Mouse (Mus musculus): Measurements from ENCODE around the gene Cep55. TPM values are rescaled to one million over a fixed set of nuclear protein-coding genes. Genes with fewer than 3 reads are reported as not detected.

Cep55 gene
- polyA plus RNA-seq, 1 experiment: 0.94 TPM

GRCm38 (mm10) chr19:38042261-38042722 is 12.5 kb upstream of the Cep55 start:
- no peaks in the 10 kb centered on the region; the same call in 1 of the 2 replicates for H3K4me1 ChIP-seq (ENCODE audit: control insufficient read depth, insufficient read depth, insufficient read length)
- peak overlapping the region; percentile 7; the same call in 1 of the 2 replicates for H3K4me3 ChIP-seq (ENCODE audit: extremely low read depth, insufficient read depth, insufficient read length)
- peaks cover 3% of the 10 kb centered on the region for H3K27me3 ChIP-seq (ENCODE audit: control insufficient read depth, insufficient read depth, low read length)
- 11% methylated on average over 5 of the region's 5 CpGs for WGBS
- no peak for DNase-seq (ENCODE audit: low read depth in 1 of 2, low spot score in 2 of 2)
- TF ChIP-seq POLR2A (IDR thresholded peaks at IDR 0.05; ENCODE audit: low read depth, low read length) (no peak), CTCF (IDR thresholded peaks at IDR 0.05; ENCODE audit: extremely low read depth, insufficient read depth, insufficient read length, insufficient replicate concordance) (no peak)
- no peak overlapping the region for H3K27ac ChIP-seq (ENCODE audit: insufficient read depth, low read length)
- no peaks in the 10 kb centered on the region for H3K36me3 ChIP-seq (ENCODE audit: control insufficient read depth, insufficient read depth, low read length)

- peaks cover 3% of the 10 kb centered on the region for H3K27me3 ChIP-seq (ENCODE audit: control insufficient read depth, insufficient read depth, low read length)
- DNase-seq (ENCODE audit: low read depth in 1 of 2, low spot score in 2 of 2): no peak
- TF ChIP-seq CTCF (IDR thresholded peaks at IDR 0.05; ENCODE audit: extremely low read depth, insufficient read depth, insufficient read length, insufficient replicate concordance) (peak; percentile 24; the same call in 1 of the 2 replicates), POLR2A (IDR thresholded peaks at IDR 0.05; ENCODE audit: low read depth, low read length) (no peak)
Observed at GRCm38 (mm10) chr19:38043281-38043981, 11.4 kb upstream of the Cep55 start, which contains the start of gene Myof. Myof (minus strand) TSS chr19:38043577.

DNA sequence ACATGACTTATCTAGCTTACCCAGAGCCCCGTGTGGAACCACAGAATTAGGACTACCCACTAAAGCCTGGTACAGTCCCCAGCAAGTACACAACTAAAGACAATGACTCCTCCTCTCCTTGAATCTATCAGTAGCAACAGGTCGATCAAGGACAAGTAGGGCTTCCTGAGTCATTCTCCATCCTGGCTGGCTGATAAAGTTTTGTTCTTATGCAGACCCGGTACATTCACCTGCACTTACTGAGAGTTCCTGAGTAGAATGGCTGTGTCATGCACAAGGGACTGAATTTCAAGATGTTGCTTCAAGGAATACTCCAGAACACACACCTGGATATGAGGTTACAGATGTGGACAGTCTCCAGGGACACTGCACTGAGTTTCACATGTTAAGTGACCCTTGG is 9.6 kb upstream of the Cep55 start:
- Histone ChIP-seq H3K27ac (ENCODE audit: insufficient read depth, low read length) (no peak overlapping the region), H3K4me1 (ENCODE audit: control insufficient read depth, insufficient read depth, insufficient read length) (no peaks in the 10 kb centered on the region; the same call in 1 of the 2 replicates)
- 80% methylated on average over 3 of the region's 3 CpGs for WGBS

More at GRCm38 (mm10) chr19:38043281-38043981, 11.4 kb upstream of the Cep55 start, which contains the start of gene Myof:
- Histone ChIP-seq H3K4me1 (ENCODE audit: control insufficient read depth, insufficient read depth, insufficient read length) (no peaks in the 10 kb centered on the region; the same call in 1 of the 2 replicates), H3K27ac (ENCODE audit: insufficient read depth, low read length) (no peak within 1 kb of the TSS), H3K36me3 (ENCODE audit: control insufficient read depth, insufficient read depth, low read length) (no peaks in the 10 kb centered on the region), H3K4me3 (ENCODE audit: extremely low read depth, insufficient read depth, insufficient read length) (peak within 1 kb of the TSS; percentile 44)
- WGBS: 2% methylated on average over 28 of the region's 28 CpGs

GRCm38 (mm10) chr19:38049686-38050085 is 5.1 kb upstream of the Cep55 start:
- no peak for DNase-seq (ENCODE audit: low read depth in 1 of 2, low spot score in 2 of 2)
- Histone ChIP-seq H3K4me3 (ENCODE audit: extremely low read depth, insufficient read depth, insufficient read length) (no peak overlapping the region), H3K27me3 (ENCODE audit: control insufficient read depth, insufficient read depth, low read length) (no peaks in the 10 kb centered on the region; the same call in 1 of the 2 replicates), H3K4me1 (ENCODE audit: control insufficient read depth, insufficient read depth, insufficient read length) (peaks cover 5% of the 10 kb centered on the region; the same call in 1 of the 2 replicates), H3K27ac (ENCODE audit: insufficient read depth, low read length) (no peak overlapping the region), H3K36me3 (ENCODE audit: control insufficient read depth, insufficient read depth, low read length) (no peaks in the 10 kb centered on the region)
- TF ChIP-seq CTCF (IDR thresholded peaks at IDR 0.05; ENCODE audit: extremely low read depth, insufficient read depth, insufficient read length, insufficient replicate concordance) (no peak), POLR2A (IDR thresholded peaks at IDR 0.05; ENCODE audit: low read depth, low read length) (no peak)
- WGBS: 63% methylated on average over 1 of the region's 1 CpGs

More for the DNA sequence above, 9.6 kb upstream of the Cep55 start:
- H3K27me3 ChIP-seq (ENCODE audit: control insufficient read depth, insufficient read depth, low read length): peaks cover 3% of the 10 kb centered on the region
- TF ChIP-seq POLR2A (IDR thresholded peaks at IDR 0.05; ENCODE audit: low read depth, low read length) (no peak), CTCF (IDR thresholded peaks at IDR 0.05; ENCODE audit: extremely low read depth, insufficient read depth, insufficient read length, insufficient replicate concordance) (no peak)
- H3K36me3 ChIP-seq (ENCODE audit: control insufficient read depth, insufficient read depth, low read length): no peaks in the 10 kb centered on the region
- no peak for DNase-seq (ENCODE audit: low read depth in 1 of 2, low spot score in 2 of 2)
- no peak overlapping the region for H3K4me3 ChIP-seq (ENCODE audit: extremely low read depth, insufficient read depth, insufficient read length)

DNA sequence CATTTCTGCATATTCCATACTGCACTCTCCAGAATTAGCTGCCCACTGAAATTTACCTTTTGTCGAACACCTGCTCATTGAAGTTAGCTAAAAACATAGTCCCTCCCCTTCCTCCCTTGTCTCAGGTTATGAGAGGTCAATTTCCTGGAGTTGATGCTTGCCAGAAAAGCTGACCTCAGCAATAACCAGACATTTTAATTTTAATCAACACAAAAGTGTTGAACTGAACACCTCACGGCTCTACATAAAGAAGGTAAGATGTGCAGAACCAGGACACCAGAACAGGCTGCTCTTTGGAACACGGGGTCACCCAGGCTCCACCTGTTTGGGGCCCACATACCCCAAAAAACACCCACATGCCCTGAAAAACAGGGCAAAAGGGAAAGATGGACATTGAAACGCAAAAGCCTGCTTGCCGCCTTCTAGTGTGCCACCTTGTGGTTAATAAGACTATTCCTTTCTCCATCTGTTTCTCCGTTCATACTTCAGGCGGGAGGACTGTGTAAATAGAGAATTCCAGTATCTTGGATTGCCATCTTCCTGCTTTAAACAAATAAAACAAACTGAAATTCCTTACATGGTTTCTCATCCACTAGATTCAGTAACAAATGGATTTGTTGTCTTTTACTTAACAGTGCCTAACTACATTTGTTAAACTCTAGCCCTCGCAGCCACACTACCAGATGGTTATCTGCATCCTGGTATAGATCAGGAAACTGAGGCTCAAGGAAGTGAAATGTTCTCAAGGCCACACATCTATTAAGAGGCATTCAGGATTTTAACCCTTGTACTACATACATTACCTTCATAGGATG is 1.4 kb upstream of the Cep55 start:
- Histone ChIP-seq H3K4me1 (ENCODE audit: control insufficient read depth, insufficient read depth, insufficient read length) (peaks cover 5% of the 10 kb centered on the region; the same call in 1 of the 2 replicates), H3K36me3 (ENCODE audit: control insufficient read depth, insufficient read depth, low read length) (no peaks in the 10 kb centered on the region), H3K27ac (ENCODE audit: insufficient read depth, low read length) (no peak overlapping the region), H3K4me3 (ENCODE audit: extremely low read depth, insufficient read depth, insufficient read length) (peak overlapping the region; percentile 78; the same call in 1 of the 2 replicates), H3K27me3 (ENCODE audit: control insufficient read depth, insufficient read depth, low read length) (no peaks in the 10 kb centered on the region)
- TF ChIP-seq POLR2A (IDR thresholded peaks at IDR 0.05; ENCODE audit: low read depth, low read length): no peak
- TF ChIP-seq CTCF (IDR thresholded peaks at IDR 0.05; ENCODE audit: extremely low read depth, insufficient read depth, insufficient read length, insufficient replicate concordance): peak; percentile 1; the same call in 1 of the 2 replicates
- no peak for DNase-seq (ENCODE audit: low read depth in 1 of 2, low spot score in 2 of 2)
- WGBS: 20% methylated on average over 8 of the region's 8 CpGs

GRCm38 (mm10) chr19:38054149-38054719 is 577 bp upstream of the Cep55 start:
- H3K27ac ChIP-seq (ENCODE audit: insufficient read depth, low read length): peak overlapping the region; percentile 26; the same call in 1 of the 2 replicates
- TF ChIP-seq POLR2A (IDR thresholded peaks at IDR 0.05; ENCODE audit: low read depth, low read length) (no peak), CTCF (IDR thresholded peaks at IDR 0.05; ENCODE audit: extremely low read depth, insufficient read depth, insufficient read length, insufficient replicate concordance) (no peak)
- H3K36me3 ChIP-seq (ENCODE audit: control insufficient read depth, insufficient read depth, low read length): no peaks in the 10 kb centered on the region
- no peaks in the 10 kb centered on the region for H3K27me3 ChIP-seq (ENCODE audit: control insufficient read depth, insufficient read depth, low read length)
- peaks cover 5% of the 10 kb centered on the region; the same call in 1 of the 2 replicates for H3K4me1 ChIP-seq (ENCODE audit: control insufficient read depth, insufficient read depth, insufficient read length)
- H3K4me3 ChIP-seq (ENCODE audit: extremely low read depth, insufficient read depth, insufficient read length): peak overlapping the region; percentile 78
- DNase-seq (ENCODE audit: low read depth in 1 of 2, low spot score in 2 of 2): no peak
- WGBS: under 1% methylated on average over 23 of the region's 23 CpGs
